Mouse (Mus musculus): ENCODE measurements around the gene Gm20517.

DNA sequence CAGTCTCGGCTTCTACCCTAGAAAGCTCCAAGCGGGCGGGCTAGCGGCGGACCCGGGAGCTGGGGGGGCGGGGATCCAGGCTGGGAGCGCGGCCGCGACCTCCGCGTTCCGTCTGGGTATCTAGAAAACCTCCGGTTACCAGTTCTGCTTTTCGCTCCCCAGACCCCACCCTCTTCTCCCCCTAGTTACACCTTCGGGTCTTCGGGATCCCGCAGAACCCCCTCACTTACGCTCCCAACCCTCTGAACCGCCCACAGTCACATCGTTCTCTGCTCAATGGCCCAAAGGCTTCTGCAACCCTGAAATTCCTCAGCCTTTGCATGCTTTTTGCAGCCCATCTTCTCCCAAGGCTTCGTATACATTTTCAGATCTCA, 83.9 kb downstream of the Gm20517 start:
- TF ChIP-seq CTCF (IDR thresholded peaks at IDR 0.05; ENCODE audit: low read depth, low read length) = no peak
- no peak for TF ChIP-seq POLR2A (IDR thresholded peaks at IDR 0.05; ENCODE audit: borderline replicate concordance, low read depth, low read length)

Measured in bone marrow macrophage, adult 2 months (primary cell).